Mouse (Mus musculus): ENCODE measurements around the gene Mt1. TPM values are rescaled to one million over a fixed set of nuclear protein-coding genes. Genes with fewer than 3 reads are reported as not detected.

The Mt1 gene
- total RNA-seq, 2 experiments from 2014 or later, result 29.0 to 43.8 TPM

- DNase-seq, result peak; percentile 80
Measured at GRCm38 (mm10) chr8:94205736-94206135, 26.9 kb downstream of the Mt1 start.

GRCm38 (mm10) chr8:94206256-94206655 lies 27.4 kb downstream of the Mt1 start:
- no peak for DNase-seq

DNA sequence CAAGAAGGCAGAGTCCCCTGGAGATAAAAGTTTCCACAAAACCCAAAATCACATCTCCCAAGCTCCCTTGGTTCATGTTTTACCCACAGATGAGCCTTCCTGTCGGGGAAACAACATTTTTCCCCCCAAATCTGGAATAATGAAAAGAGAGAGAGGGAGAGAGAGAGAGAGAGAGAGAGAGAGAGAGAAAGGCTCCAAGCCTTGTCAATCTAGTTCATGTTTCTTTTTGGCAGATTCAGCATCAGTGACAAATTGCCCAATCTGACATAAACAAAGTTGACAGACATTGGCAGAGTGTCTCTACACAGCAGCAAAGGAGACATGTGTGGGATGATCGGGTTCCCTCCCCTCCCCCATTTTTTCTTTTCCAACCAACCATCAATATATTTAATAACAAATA lies 28.6 kb downstream of the Mt1 start:
- no peak for DNase-seq

- DNase-seq, result no peak
Measured at GRCm38 (mm10) chr8:94209639-94210038, 30.8 kb downstream of the Mt1 start.

GRCm38 (mm10) chr8:94210225-94210624 lies 31.3 kb downstream of the Mt1 start:
- DNase-seq, result no peak

DNA sequence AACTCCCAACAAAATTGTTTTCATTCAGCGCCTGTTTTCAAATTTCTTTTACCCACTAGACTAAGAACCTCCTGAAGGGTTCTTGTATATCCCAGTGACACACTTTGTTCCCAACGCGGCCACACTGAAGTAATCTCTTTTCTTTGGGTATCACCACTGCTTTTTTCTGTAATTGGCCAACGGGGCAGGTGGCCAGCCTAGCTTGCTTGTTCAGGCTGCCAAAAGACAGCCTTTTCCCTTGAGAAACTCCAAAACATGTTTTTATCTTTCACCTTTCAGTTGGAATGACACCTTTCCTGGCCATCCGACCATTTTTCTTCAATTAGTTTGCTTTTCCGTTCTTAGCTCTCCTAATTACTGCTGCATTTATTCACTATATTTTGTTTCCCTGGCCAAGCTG lies 34.9 kb downstream of the Mt1 start:
- DNase-seq, result no peak

- peak; percentile 98 for DNase-seq
Measured at GRCm38 (mm10) chr8:94214252-94215173, 35.6 kb downstream of the Mt1 start, which contains the start of gene Nup93. Gene Nup93, plus strand, starts transcription at chr8:94214564.

GRCm38 (mm10) chr8:94227381-94227939 lies 48.6 kb downstream of the Mt1 start:
- DNase-seq, result no peak

Other genes starting within 250 kb of the Mt1 start
- gene Amfr, start 166.2 kb upstream of the Mt1 start, total RNA-seq (2021), result 10 to 100 TPM; 81.5 to 82.3 TPM
- gene Nudt21, start 142.1 kb upstream of the Mt1 start, total RNA-seq (2021), result 10 to 100 TPM; 25.9 to 28.3 TPM
- 10 to 100 TPM; 17.2 to 17.6 TPM for gene Ogfod1, start 141.9 kb upstream of the Mt1 start, total RNA-seq (2021)
- 1 to 10 TPM; 3.9 to 4.7 TPM for gene Bbs2, start 80.2 kb upstream of the Mt1 start, total RNA-seq (2021)
- gene Mt4, start 41.9 kb upstream of the Mt1 start, total RNA-seq (2021), result not detected
- 10 to 100 TPM; 11.0 to 22.2 TPM for gene Mt3, start 26.5 kb upstream of the Mt1 start, total RNA-seq (2021)
- 10 to 100 TPM; 35.0 to 63.8 TPM for gene Mt2, start 6.4 kb upstream of the Mt1 start, total RNA-seq (2021)
- 10 to 100 TPM; 19.3 to 20.3 TPM for gene Nup93, start 35.5 kb downstream of the Mt1 start, total RNA-seq (2021)
- gene Slc12a3, start 150.1 kb downstream of the Mt1 start, total RNA-seq (2021), result not detected
- gene Herpud1, start 207.4 kb downstream of the Mt1 start, total RNA-seq (2021), result 10 to 100 TPM; 51.7 to 56.6 TPM

Measured in gastrocnemius, postnatal 10 days (tissue).